Mouse (Mus musculus): ENCODE measurements at regions not wholly inside any gene's neighbourhood (a gene's known extent, or its start where the extent isn't known, plus 50 kb on each side); places are given as distances from the start of the nearest gene placed in this dataset.
A peak's percentile ranks its signal among the peaks of the same experiment; 100 is the strongest.

DNA sequence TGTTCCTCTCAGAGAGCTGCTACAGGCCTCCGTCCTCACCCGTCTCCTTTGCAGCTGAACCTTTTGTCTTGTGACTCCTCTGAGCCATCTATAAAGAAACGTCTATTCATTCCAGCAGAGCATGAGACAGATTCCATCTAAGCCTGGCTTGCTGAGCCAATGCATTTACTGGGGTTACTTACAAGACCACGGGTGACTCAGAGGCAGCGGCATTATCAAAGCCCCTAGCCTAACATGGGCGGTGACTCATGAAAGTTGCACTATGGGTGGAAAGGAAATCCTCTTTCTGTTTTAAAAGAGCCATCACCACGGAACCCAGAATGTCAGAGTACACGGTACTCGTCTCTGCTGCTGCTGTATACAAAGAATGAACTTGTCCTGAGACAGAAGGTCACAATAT is 62.8 kb upstream of the Rbms3 start:
- peak; percentile 1 for DNase-seq (ENCODE audit: low read depth)

DNA sequence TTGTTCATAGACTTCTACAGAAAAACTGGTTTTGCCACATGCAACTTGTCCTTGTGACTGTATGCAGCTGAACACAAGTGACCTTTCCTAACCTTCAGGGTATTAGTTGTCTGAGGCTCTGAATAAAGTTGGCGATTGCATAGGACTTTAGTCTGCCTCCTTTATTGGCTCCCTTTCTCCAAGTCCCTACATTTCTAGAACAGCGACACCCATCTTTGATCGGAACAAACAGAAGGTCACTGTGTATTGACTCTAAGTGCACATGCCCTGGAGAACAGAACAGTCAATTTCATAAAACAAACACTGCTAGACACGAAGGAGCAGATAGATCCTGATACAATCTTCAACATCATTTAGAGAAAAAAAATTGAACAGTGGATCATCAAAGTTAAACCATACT is 60.2 kb upstream of the Rbms3 start:
- DNase-seq (ENCODE audit: low read depth) = no peak

Measured in c-Kit-positive CD71-negative TER-119-negative erythroid progenitor cells, embryonic 14.5 days (primary cell).